Mouse (Mus musculus) induced T-regulatory cell, adult 2 months (primary cell): ENCODE results near the gene Spg7.
A peak's percentile ranks its signal among the peaks of the same experiment; 100 is the strongest.

ENCODE experiments used
- DNase-seq: peaks from one replicate; pipeline ENCODE4 v3.0.0-alpha.2; 2012; ENCODE audit warnings: low read depth

Spg7 gene

DNA sequence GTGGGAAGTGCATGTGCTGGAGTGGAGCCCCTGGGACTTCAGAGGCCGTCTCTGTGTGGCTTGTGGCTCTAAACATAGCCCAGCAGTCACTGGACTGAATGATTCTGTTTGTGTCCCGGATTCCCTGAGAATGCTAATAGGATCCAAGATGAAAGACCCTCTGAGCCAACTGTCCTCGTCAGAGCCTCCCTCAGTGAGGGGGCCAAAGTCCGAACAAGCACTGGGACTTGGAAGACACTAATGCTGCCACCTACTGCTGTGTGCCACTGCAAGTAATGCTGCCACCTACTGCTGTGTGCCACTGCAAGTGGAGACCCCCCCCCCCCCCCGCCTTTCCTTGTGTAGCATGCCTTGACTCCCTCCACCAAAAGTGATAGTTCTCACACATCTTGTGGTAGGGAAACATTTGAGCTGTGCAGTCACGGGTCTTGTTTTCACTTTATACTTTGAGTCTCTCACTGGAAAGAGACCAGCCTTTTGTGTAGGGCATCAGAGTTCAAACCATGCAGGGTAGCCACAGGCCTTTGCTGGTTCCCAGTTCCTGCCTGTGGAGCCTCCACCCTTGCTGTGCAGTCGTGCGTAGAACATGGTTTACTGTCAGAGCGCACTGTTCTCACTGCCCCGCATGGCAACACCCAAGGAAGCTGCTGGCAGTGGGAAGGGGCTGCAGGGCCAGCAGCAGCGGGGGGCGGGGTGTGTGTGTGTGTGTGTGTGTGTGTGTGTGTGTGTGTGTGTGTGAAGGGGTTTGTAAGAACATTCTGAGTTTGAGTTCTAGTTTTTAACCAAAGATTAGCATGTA lies 35.2 kb downstream of the Spg7 start:
- no peak for DNase-seq

- DNase-seq = no peak
Observed at GRCm38 (mm10) chr8:123100288-123100687, 37.5 kb downstream of the Spg7 start.

DNA sequence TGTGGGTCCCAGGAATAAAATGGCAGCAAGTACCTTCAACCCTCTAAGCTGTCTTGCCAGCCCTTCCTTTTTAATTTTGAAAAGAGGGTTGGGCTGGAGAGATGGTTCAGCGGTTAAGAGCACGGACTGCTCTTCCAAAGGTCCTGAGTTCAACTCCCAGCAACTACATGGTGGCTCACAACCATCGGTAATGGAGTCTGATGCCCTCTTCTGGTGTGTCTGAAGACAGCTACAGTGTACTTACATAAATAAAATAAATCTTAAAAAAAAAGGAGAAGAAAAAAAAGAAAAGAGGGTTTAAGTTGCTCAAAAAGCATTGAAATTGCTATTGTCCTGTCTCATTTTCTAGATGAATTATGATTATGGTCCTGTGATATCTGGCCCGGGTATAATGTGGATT lies 38.5 kb downstream of the Spg7 start:
- DNase-seq = no peak

GRCm38 (mm10) chr8:123101735-123102685 lies 39.3 kb downstream of the Spg7 start, which contains the start of gene Rpl13:
Gene Rpl13 (plus strand): TSS chr8:123102350.
- peak; percentile 93 for DNase-seq

- peak; percentile 51 for DNase-seq
Observed at GRCm38 (mm10) chr8:123102855-123103254, 40.1 kb downstream of the Spg7 start.

- DNase-seq = peak; percentile 46
Observed at GRCm38 (mm10) chr8:123103285-123103684, 40.5 kb downstream of the Spg7 start.

- peak; percentile 20 for DNase-seq
Observed at GRCm38 (mm10) chr8:123104046-123104767, 41.5 kb downstream of the Spg7 start.

DNA sequence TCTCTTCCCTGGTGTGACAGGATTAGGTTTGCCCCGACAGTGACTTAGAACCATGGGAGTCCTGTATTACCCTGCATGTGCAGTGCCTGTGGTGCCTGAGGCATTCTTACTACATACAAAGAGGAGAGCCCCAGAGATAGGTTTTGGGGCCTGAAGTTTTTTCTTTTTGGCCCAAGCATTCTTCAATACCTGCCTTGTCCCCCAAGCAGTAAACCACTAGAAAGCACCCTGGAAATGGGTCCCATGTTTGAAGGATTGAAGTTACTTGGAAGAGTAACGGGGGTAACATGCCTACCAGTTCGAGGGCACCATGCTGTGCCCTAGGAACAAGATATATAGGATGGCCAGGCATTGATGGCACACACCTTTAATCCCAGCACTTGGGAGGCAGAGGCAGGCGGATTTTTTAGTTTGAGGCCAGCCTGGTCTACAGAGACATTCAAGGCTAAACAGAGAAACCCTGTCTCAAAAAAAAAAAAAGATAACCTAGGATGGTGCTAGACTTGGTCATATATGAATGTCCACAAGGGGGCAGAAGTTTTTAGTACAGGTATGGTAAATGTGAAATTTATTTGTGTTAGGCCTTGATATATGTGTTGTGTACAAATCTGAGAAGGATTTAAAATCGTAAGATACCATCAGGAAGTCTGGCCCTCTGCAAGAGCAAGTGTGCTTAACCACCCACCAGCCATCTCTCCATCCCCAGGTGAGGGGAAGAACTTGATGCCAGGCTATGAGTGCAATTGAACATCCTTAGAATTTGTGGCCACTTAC lies 43.0 kb downstream of the Spg7 start:
- peak; percentile 85 for DNase-seq

GRCm38 (mm10) chr8:123106531-123106930 lies 43.8 kb downstream of the Spg7 start:
- peak; percentile 72 for DNase-seq

GRCm38 (mm10) chr8:123108010-123108409 lies 45.3 kb downstream of the Spg7 start:
- peak; percentile 43 for DNase-seq

- DNase-seq = no peak
Observed at GRCm38 (mm10) chr8:123108953-123109352, 46.2 kb downstream of the Spg7 start.

DNA sequence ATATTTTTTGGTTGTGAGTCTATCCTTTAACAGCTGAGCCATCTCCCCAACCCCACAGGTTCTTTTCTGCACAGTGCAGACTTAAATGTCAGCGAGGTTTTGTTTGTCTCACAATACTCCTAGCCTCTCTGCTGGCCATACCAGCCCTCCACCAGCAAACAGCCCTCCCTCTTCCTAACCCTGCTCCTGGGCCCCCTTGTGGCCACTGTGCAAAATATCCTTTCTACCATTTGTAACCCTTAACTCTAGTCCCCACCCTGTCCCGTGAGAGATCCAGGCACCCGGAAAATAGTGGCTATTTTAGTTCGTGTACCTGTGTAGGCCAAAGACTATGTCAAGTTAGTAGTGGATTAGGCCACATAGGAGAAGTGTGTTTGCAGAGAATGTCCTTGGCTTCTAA lies 47.9 kb downstream of the Spg7 start:
- DNase-seq = peak; percentile 86

- DNase-seq = no peak
Observed at GRCm38 (mm10) chr8:123112892-123113291, 50.1 kb downstream of the Spg7 start.

DNA sequence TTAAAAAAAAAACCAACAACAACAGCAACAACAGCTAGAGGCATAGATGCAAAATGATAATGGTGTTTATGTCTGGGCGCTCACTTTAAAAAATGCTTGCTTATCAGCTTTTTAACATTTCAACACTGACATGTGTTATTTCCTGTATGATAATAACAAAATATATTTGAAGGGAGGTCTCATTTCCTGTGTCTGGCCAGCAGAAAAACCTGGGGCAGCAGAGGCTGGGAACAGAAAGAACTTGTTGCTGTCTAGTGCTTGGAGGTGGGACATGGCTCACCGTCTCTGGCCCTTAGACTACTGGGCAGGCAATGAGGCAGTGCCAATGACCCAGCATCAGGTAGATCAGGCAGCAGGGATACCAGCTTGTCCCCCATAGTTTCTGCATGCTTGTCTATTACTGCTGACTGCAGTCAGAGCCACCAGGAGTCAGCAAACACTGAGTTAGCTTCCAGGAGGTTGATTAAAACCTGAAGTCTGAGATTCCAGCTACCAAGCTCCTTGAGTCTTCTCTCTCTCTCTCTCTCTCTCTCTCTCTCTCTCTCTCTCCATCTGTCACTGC lies 51.2 kb downstream of the Spg7 start:
- peak; percentile 61 for DNase-seq

GRCm38 (mm10) chr8:123114644-123115043 lies 51.9 kb downstream of the Spg7 start:
- peak; percentile 42 for DNase-seq

GRCm38 (mm10) chr8:123117127-123117731 lies 54.5 kb downstream of the Spg7 start, which contains the start of gene Cpne7:
Gene Cpne7 (plus strand): TSS chr8:123117374.
- DNase-seq = peak; percentile 47

DNA sequence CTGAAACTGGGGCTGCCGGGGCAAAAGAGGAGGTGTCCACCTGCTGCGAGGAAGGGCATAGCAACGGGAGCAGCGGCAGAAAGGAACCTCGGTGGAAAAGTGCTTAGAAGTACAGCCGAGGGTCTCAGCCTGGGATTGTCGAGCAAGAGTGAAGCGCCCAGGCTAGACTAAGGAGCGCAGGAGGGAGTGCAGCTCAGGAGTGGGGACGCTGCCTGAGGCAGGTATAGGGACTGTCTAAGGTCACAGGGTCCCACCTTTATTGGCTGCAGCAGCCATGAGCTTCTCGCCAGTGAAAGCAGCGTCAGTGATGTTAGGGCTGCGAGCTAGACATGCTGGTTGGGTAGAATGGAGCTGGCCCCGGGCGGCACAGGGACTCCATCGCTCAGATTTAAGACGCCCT lies 55.0 kb downstream of the Spg7 start:
- DNase-seq = peak; percentile 34

- no peak for DNase-seq
Observed at GRCm38 (mm10) chr8:123122059-123122458, 59.3 kb downstream of the Spg7 start.

DNA sequence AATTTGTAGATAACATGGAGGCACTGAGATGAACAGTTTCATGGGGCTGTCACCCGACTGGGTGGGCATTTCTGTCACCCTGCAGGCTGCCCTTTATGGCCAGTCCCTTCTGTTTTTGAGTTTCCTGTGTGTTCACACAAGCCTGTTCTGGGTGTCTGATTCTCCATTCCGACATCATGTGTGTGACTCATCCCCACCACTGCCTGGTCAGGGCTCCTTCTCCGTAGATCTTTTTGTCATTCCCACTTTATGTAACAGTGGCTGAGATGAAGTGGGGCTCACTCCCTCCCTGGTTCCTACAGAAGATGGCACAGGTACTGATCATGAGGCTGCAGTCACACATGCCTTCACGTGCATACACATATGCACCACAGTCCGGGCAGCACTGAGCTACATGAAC lies 59.9 kb downstream of the Spg7 start:
- no peak for DNase-seq

DNA sequence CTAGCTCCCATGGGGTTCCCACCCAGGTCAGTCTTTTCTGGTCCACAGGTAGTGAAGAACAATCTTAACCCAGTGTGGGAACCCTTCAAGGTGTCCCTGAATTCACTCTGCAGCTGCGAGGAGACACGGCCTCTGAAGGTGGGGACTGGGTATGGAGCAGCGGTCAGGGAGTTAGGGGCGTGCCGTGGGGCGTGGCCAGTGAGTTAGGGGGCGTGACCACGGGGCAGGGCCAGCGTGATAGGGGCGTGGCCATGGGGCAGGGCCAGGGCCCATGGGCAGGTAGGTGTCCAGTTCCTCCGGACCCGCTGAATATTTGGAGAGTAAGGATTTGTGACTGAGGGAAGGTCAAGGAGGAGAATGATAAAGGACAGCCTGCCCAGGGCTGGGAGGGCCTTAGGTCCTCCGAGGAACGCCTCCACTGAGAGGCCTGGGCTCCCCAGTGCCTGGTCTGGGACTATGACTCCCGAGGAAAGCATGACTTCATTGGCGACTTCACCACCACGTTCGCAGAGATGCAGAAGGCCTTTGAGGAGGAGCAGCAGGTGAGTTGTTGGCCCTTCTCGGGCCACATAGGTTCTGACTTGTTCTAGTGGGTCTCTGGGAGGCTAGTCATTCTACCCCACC lies 63.6 kb downstream of the Spg7 start:
- DNase-seq = peak; percentile 37
